Mouse (Mus musculus) cerebellum, adult 11-12 months (tissue): ENCODE measurements at regions not wholly inside any gene's neighbourhood (a gene's known extent, or its start where the extent isn't known, plus 50 kb on each side); places are given as distances from the start of the nearest gene placed in this dataset.
A peak's percentile ranks its signal among the peaks of the same experiment; 100 is the strongest.

Experiments
- DNase-seq: peaks from one replicate; pipeline ENCODE4 v3.0.0; 2022

DNA sequence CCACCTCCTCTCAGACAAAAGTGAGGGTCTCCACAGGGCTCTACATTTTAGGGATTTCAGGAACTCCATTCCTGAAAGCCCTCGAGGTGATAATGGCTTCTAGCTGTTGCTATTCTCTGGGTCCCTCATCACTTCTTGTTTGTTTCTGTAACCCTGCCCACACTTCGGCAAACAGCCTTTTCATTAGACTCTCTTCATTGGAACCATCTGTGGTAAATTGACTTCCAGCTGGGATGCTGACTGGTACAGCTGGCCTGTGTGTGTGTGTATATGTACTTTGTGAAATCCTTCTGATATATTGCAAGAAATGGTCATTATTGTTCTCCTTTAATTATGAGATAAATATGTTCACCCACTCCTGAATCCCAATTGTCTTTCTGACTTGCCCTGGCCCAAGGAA, 50.3 kb downstream of the Gm10192 start:
- DNase-seq: no peak

DNA sequence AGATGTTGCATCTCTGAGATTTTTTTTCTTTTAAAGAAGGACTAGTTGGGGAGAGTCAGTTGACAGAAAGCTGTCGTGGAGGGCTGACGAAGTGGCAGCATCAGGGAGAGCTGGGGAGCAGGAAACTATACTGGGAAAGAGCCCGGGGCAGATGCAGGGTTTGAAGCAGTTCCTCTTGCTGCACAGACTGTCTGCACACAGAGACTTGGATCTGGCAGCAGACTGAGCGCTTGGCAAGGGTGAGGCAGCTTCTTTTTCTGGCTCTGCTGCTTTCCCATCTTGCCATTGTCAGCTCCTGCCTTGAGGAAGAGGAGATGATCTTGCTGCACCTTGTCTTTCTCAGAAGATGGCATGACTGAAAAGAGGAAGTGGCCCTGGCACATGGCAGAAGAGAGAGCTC, 55.2 kb downstream of the Gm10192 start:
- no peak for DNase-seq

DNA sequence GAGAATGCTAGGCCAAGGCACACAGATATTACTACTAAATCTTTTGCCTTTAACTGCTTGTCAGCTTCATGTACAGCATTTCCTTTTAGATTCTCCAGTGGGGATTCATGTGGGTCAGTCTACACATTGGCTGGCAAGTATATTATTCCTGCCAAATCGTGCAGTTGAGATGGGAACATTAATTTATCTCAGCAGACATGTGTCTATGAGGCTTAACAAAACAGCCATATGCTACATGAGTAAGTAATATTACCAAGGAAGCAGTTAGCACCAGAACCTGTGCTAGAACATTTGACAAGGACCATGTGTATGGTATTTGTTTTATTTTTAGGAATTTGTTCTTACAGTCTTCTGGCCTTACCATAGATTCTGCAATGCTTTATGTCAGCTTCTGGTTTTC, 59.1 kb downstream of the Gm10192 start:
- no peak for DNase-seq

DNA sequence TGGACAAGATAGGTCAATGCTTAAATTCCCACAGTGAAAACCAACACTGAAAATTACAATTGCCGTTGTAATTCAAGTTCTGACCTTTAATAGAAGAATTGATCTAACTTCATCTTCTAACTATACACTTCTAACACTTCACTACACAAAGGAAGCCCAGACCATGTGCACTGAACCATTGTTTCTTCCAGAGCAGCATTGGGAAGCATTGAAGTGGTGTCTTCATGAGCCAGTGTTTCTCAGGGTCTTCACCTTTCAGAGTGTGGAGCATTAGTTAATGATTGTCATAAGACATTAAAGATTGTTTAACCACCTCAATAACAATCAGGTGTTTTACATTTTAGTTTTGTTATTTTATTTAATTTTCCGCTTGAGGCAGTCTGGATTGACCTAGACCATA, 61.0 kb downstream of the Gm10192 start:
- DNase-seq: no peak

DNA sequence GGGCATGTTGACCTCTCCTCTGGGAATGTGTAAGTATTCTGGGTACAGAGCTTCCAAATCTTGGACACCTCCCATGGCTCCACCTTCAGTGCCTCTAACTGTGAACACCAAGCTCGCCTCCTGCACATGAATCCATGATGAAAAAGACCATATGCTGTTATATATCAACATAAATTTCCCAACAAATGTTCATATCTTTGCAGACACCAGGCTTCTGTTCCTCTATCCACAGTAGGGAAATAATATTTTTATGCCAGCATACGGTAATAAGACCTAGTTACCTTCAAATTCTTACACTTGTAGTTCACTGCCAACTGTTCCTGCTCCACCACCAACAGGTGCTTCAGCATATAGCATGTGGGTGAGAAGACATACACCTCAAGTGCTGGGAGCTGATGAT, 63.5 kb downstream of the Gm10192 start:
- DNase-seq: no peak

DNA sequence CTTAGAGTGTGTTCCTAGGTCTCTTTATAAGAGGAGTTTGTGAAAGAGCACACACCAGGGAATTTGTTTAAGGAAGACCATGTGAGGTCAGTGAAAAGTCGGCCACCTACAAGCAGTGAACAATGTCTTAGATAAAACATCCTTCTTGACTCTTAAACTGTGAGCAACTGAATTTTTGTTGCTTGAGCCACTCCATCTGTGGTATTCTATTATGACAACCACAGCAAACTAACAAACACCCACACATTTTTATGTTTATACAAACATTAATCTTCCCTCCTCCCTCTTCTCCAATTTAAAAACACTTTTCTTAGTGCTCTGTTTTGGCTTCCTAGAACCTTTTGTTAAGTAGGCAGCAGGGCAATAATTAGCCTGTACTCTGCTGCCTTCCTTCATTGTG, 66.0 kb downstream of the Gm10192 start:
- DNase-seq: no peak

DNA sequence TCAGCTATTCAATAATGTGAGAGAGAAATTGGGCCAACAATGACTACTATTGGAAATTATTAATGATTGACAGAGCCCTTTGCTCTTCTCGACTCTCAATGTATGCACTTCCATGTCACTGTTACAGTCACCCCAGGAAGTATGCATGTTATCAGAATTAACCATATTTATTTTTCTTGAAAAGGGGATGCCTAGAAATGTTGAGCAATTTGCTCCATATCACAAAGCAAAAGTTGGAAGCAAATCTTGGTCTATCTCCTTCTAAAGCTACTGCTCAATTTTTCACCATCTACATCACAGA, 80.3 kb downstream of the Gm10192 start:
- DNase-seq: no peak

DNA sequence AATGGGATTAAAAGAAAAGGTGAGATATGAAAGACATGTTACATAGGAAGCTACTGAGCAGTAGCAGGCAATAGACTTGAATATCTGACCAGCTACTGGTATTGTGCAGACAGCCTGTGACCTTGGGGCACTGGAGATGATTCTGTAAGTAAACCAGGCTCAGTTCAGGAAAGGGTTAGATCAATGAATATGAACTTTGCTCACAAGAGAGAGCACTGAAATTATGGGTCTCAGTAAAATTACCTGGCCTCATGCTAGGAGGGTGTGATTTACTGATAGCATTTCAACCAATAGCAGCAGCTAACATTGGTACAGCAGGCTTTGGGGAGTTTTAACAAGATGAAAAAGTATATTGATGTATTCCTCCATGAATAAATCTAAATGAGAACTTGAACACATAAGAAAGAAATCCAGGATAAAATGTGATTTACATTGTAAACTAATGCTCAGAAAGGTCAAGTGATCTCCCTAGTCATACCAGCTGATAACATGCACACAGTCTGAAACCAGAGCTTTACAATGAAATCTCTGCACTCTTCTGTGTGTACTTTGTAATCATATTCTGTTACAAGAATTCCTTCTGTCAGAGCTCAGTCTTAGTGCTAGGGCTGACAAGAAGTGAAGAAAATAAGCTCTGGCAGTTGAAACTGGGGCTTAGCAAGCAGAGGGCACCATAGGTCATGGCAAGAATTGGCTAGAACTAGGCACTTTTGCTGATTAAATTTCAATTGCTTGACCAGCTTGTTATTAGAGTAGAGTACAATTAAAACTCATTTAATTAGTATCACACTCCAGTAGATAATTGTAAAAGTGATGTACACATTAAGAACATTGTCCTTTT, 80.8 kb downstream of the Gm10192 start:
- DNase-seq: no peak

DNA sequence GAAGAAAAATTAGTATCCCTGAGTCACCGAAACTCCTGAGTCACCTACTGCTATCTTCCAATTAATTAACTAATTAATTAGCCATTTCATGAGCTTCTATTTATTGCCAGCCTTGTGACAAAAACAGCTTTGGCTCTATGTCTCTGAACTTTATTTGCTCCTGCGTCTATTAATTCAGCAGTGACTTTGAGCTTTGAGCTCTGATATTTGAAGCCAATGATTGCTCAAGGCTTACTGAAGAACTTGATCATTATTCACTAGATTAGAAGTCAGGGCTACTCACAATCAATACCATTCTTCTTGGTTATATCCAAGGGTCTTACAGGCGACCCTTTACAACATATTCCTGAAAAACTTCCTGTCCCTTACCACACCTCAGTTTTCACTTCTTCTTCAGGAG, 83.2 kb downstream of the Gm10192 start:
- no peak for DNase-seq

DNA sequence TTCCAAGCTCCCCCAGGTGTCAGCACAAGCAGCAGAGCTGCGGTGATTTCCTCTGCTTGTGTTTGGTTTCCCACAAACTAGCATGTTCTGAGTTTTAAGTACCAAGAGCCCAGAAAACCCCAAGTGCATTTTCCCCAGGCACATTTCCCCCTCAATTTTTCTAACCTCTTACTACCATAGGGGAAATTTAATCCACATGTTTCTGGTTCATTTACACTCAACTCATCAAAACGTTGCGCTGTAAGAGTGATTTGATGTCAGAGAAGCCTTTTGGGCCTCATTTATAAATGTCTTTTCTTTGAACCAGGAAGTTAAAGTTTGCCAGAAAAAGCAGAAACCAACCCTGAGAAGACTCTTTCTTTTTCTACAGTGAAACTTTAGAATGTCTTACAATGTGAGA, 89.4 kb downstream of the Gm10192 start:
- DNase-seq: no peak

DNA sequence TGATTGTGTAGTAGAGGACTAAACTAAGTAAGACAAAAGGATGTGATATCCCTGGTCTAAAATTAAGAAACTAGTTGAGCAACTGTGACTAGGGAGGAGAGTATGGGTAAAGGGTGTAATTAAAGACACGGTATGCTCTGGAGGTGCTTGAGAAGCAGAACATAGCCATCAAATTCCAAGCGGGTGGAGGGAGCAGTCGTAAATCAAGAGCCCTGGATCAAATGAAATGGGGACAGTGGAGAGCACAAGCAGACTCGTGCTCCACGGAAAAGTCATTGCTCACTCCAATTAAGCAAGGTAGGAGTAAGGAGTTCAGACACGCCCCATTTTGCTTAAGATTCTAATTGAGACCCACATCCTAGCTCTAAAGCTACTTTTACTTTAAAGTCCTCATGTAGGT, 132.2 kb downstream of the Gm10192 start:
- no peak for DNase-seq

DNA sequence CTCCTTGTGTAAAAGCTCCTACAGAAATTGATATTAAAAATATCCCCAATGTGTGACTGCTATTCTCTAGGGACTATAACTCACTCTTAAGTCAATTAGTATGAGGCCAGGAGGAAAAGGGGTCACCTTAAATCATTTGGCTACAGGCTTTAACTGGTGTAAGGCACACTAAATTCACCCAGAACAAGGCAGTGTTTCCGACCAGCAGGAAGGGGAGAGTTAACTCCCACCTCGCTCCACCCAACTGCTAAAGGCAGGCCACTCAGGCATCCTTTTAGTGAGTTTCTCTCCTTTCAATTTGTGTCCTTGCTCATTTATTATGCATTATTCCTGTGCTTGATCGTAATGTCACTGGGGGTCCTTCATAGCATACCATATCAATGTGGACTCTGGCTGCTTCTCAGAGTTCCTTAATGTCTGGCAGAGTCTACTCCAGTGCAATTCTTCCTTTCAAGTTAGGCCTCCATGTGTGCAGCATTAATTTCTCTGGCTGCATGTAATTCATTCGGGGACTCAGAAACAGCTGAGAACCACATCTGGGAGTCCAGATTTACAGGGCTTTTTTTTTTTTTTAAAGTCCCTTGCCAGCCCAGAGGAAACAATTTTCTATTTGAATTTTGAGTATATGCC, 133.8 kb downstream of the Gm10192 start:
- no peak for DNase-seq

DNA sequence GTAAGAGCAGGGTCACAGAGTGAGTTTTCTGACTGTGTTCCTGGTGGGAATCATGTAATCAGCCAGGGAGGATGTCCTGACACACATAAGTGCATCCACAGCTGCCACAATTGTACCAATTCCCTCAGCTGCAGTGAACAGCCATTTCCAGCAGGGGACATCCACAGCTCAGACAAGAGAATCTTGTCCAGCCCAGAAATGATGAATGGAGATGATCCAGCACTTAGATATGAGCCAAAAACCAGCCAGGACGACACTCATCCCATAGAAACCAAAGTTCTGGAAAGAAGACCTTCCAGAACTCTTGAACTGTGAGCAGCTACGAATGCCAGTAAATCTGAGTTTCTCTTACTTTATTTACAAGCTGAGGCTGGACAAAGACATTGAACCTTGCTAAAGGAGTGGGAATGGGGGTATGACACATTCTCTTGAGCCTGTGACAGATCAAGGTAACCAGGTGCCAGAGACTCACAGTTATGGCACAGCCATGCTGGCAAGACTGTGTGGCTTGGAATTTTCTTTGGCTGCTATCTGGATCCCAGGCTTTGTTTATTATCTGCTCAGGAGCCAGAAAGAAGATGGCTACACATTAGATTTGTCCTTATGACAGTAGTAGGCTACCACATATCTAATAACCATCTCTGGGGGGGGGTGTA, 145.1 kb downstream of the Gm10192 start:
- DNase-seq: peak; percentile 14

DNA sequence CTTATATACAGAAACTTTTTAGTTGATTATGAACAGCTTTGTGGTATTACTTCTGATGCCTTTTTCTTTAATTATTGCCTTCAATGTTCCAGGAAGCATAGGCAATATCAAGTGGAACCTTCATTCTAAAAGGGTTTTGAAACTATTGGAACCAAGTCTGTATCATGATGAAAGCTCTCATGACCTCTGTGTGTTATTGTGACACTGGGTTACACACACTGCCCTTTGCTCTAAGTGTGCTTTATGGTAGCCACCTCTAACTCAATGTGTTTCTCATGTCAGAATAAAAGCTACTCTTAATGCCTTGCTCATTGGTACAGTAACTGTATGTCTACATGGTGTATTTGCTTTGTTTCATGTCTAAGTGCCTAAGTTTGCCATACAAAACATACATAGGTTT, 154.0 kb downstream of the Gm10192 start:
- DNase-seq: no peak

DNA sequence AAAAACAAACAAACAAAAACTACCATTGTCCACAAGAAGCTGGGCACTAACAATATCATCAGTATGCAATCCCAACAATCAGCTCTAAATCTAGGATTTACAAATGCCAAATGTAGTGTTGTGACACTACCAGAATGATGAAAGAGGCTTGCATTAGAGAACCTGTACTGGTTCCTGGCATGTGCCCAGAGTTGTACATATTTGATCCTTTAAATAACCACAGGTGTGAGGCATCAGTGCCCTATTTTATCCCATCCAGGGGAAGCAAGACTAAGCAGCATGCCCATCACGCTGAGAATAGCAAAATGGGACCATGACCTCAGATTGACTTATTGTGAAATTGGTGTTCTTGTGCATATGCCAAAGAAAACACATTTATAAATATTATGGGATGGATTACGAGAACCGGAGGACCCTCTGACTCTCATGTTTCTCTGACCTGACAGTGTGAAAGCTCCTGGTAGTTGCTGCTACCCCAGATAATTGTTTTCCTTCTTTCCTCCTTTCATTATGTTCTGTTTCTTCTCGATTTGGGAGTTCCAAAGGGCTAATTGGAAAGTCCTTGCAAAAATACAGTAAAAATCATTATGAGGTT, 157.4 kb downstream of the Gm10192 start:
- DNase-seq: no peak

DNA sequence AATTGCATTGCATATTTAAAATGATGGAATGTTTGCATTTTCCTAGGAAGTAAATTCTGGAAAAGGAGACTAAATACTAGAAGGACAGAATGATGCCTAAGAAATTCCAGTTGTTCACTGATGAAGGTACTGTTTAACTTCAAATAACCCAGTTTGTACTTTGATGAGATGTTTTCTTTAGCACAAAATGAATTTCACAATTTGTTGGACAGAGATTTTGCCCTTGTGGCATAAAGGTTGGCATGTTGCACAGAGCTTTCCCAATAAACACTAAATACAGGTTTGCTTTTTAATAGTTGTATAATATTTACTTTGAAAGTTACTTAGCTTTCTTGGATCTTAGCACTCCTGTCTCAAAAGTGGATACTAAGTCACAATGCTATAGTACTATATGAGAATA, 181.6 kb downstream of the Gm10192 start:
- DNase-seq: no peak

DNA sequence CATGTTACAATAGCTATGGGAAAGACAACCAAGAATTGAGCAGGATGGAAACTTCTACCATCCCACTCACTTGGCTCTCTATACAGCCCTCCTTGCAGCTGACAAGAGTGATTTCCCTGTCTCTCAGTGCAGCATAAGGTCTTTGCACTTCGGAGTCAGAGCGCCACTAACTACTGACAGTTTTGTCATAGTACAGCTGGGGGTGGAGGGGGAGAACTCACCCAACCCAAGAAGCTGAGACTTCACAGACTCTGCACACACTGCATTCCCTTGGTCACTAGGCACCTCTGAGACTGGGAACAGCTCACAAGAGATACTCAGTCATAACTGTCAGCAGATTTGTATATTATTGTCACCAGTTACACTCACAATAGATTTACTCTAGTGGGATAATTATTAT, 195.3 kb upstream of the Gm12695 start:
- DNase-seq: no peak

DNA sequence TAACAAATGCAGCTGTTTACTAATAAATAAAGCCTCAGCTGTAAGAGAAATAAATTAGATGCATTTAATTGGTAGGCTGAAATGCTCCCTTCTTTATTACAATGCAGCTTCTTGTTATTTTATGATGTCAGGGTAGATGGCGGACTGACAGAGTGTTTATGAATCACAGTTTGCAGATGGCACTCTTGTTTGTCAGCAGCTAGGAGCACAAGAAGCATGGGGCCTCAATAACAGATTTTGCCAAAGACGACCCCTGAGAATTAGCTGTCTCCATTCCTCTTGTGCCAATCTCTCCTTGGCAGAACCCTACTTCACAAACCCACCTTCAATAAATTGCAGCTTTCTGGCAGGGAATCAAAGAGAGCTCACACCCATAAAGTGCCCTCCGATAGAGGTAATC, 194.9 kb upstream of the Gm12695 start:
- DNase-seq: no peak

DNA sequence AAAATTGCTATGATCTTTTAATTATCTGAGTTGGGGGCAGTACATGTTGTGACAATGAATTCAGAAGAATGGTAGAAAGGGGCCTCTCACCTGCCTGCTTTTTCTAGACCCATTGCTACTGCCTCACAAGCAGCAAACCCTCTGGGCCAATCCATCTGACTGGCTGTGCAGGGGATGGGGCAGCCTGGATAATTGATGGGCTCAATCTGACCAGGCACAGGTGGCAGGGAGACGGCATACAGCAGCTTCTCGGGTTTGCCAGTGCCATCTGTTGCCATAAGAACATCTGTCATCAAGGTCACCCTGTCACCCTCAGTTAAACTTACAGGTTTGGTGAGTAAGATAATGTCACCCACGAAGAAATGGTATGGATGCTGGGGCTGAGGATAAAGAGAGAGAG, 189.9 kb upstream of the Gm12695 start:
- DNase-seq: no peak

DNA sequence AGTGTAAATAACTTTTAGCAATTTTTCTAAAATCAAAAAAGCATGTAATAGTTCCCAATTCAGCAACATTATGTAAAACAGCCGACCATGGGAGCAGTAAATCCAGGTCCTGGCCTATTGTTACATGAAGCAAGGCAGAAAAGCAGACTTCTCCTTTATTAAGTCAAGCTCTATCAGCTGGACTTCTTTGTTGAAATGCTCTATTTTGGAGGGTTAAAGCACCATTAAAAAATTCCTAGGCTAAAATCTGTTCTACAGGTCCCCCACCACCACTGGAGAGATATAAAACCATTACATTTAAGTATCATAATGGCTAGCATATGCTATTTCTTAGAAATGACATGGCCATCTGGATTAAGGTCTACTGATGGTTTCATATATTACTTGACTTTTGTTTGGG, 188.8 kb upstream of the Gm12695 start:
- no peak for DNase-seq

DNA sequence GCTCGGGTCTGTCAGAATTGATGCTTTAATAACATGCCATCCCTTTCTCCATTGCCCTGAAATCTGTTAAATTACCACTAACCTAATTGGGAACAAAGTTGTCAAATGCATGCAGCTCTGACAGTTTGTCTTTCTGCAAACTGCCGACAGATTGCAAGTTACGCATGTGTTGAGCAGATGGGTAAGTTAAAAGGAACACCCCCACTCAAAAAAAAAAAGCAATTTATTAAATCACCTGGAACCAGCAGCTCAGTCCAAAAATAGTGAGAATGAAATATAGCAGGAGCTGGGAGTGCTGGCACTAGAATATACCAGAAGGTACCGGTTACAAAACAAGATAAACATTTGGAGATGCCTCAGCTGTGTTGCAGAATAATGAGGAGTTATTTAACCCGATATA, 184.2 kb upstream of the Gm12695 start:
- DNase-seq: no peak

DNA sequence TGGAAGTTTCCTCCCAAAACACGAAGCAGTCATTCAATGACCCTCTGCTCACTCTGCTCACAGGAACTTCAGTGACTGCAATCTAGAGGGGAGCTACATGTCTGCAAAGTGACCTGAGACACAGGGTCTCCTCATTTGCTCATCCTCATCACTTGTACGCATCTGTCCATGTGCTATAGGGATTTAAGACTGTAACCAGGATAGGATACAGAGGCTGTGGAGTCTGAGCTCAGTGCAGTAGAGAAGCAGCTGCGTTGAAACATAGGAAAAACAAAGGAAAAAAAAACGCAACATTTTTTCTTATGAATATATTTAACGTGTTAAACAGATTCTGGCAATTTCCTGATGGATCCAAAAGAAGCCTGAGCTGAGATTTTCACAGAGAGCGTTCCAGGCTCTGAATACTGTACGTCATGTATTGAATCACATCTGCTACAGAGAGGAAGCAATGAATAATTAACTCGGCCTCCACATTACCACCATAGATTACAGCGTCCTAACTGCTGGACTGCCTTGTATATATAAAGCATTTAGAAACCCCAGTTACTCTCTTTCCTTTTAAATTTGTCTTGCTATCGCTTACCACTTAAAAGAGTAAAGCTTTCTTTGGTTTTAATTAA, 183.7 kb upstream of the Gm12695 start:
- DNase-seq: no peak
